ENCODE assay signal across 8 mouse cellular contexts in the genomic region with DNA sequence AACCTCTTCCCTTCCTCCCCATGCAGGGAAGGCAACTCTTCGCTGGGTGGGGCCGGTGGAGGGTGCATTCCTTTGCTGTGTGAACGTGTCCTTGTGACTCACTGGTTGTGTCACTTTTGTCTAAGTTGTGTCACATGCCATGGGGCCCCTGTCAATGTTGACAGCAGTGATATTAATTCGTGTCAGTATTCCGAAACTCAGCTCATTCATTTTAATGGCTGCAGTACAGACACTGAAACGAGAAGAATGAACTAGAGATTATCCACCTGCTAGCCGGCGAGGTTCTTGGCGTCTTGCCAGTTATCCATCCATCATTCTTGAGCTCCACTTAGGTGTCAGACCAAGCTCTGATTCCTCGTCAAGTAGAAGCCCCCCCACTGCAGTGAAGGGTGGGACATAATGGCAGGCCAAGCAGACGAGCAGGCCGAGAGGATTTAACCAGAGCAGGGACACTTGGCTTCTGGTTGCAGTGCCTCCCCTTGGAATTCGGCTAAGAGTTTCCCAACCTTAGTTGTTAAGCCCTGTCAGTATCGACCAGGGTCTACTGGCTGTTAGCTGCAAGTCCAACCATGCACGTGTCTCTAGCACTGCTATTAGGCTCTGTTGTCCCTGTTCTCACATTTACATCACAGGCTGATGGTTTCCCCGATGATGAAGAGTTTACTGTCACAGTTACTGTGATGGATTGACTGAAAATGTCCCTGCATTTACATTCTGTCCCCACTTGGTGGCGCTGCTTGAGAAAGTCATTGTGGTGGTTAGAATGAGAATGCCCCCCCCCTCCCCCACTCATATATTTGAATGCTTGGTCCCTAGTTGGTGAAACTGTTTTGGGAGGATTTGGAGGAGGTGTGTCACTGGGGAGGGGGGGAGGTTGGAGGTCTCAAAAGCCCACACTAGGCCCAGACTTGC.
A peak's percentile ranks its signal among the peaks of the same experiment; 100 is the strongest.
DNase-seq lines count a peak whose midpoint lies in the region; ATAC-seq and TF ChIP-seq lines count a peak whose summit lies in the region.

No protein-coding gene starts in this region.

- no peak overlapping the region for H3K4me3 ChIP-seq in kidney, embryonic 15.5 days (replicated peaks)
- no peak overlapping the region for H3K4me3 ChIP-seq in limb, embryonic 15.5 days

- H3K27ac ChIP-seq in kidney, embryonic 15.5 days = no peak overlapping the region
- H3K27ac ChIP-seq in limb, embryonic 15.5 days = no peak overlapping the region

- H3K9ac ChIP-seq in kidney, embryonic 15.5 days = no peak overlapping the region
- H3K9ac ChIP-seq in limb, embryonic 15.5 days = no peak overlapping the region

- peak; percentile 50 to 75 for DNase-seq in adrenal gland, adult (ENCODE audit: inconsistent age in 2 of 2, low spot score in 1 of 2)
- no peak for DNase-seq in adrenal gland, adult 8-10 months
- DNase-seq in kidney, postnatal 4 days = peak; percentile 42 to 55
- peak; percentile 93 for DNase-seq in brain, embryonic 14.5 days (ENCODE audit: low read depth)
- no peak for DNase-seq in right cerebral cortex, postnatal 14 days

- peaks cover 18% of the 10 kb centered on the region for H3K27me3 ChIP-seq in kidney, embryonic 15.5 days
- H3K27me3 ChIP-seq in limb, embryonic 15.5 days = no peaks in the 10 kb centered on the region

- TF ChIP-seq POLR2A in brain, embryonic 14.5 days (IDR thresholded peaks at IDR 0.05; ENCODE audit: borderline replicate concordance, extremely low read depth, insufficient read depth, insufficient read length, poor library complexity, severe bottlenecking) = no peak

- 46% methylated on average over 17 of the region's 17 CpGs for WGBS in kidney, embryonic 15.5 days
- 49% methylated on average over 17 of the region's 17 CpGs for WGBS in limb, embryonic 15.5 days

- no peaks in the 10 kb centered on the region for H3K36me3 ChIP-seq in kidney, embryonic 15.5 days
- no peaks in the 10 kb centered on the region for H3K36me3 ChIP-seq in limb, embryonic 15.5 days

- H3K9me3 ChIP-seq in kidney, embryonic 15.5 days (replicated peaks) = no peaks in the 10 kb centered on the region
- H3K9me3 ChIP-seq in limb, embryonic 15.5 days = no peaks in the 10 kb centered on the region

- H3K4me2 ChIP-seq in kidney, embryonic 15.5 days = no peak overlapping the region
- no peak overlapping the region for H3K4me2 ChIP-seq in limb, embryonic 15.5 days

- ATAC-seq in kidney, embryonic 15.5 days (replicated peaks; ENCODE audit: low FRiP score) = no peak
- ATAC-seq in limb, embryonic 15.5 days (ENCODE audit: insufficient number of reproducible peaks, low FRiP score, low TSS enrichment, low read depth) = peak; percentile 31
- no peak for ATAC-seq in megakaryocyte progenitor cell, adult 5-6 weeks (replicated peaks; ENCODE audit: poor library complexity)

- peak; percentile 45; the same call in 1 of the 2 replicates for TF ChIP-seq CTCF in brain, embryonic 14.5 days (IDR thresholded peaks at IDR 0.05; ENCODE audit: borderline replicate concordance, extremely low read depth, insufficient read depth, insufficient read length)

- peaks cover 7% of the 10 kb centered on the region; the same call in 1 of the 2 replicates for H3K4me1 ChIP-seq in kidney, embryonic 15.5 days
- peaks cover 8% of the 10 kb centered on the region for H3K4me1 ChIP-seq in limb, embryonic 15.5 days

Comparison
In these comparisons a context has a peak if more than half of its experiments do, and no peak if none do; other contexts are left out.
1. DNase-seq: peak in adrenal gland, adult (2 of 2), kidney, postnatal 4 days (2 of 2) and brain, embryonic 14.5 days (single experiment); none in adrenal gland, adult 8-10 months (single experiment) and right cerebral cortex, postnatal 14 days (single experiment).